Mouse (Mus musculus): ENCODE results near the gene Gm10203. TPM values are rescaled to one million over a fixed set of nuclear protein-coding genes. Genes with fewer than 3 reads are reported as not detected.
"Not testable (repeated sequence)": the region's sequence is repeated elsewhere in the genome, so short reads cannot be mapped to it uniquely, and the experiment has no call there.

Gm10203 gene
- polyA plus RNA-seq, 1 experiment from 2014 or later = not detected

DNA sequence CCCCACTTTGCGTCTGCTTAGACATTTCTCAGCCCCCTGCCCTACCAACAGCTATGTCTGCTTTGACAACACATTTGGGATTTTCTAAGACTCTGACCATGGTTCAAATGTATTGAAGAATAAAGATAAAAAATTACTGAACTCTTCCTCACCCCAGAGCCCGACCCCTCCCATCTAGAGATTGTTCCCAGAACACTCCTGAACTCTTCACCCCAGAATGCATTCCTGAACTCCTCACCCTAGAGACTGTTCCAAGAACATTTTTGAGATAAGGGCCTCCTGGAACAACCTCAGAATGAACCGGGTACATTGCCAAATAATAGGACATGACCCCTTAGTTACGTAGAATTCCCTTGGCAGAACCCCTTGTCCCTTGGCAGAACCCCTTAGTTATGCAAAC lies 37.1 kb downstream of the Gm10203 start:
- not testable (repeated sequence) for DNase-seq (ENCODE audit: low spot score); H3K9ac ChIP-seq (ENCODE audit: low read length); H3K9me3 ChIP-seq (ENCODE audit: control insufficient read depth, low read length); H3K4me2 ChIP-seq (ENCODE audit: low read depth); H3K36me3 ChIP-seq (ENCODE audit: control insufficient read depth, insufficient read depth, low read length); H3K27me3 ChIP-seq (ENCODE audit: control insufficient read depth, insufficient read depth, low read length); H3K27ac ChIP-seq (ENCODE audit: low read depth, low read length); ATAC-seq (ENCODE audit: insufficient read depth, low FRiP score, low TSS enrichment); H3K4me3 ChIP-seq (ENCODE audit: low read depth, low read length); H3K4me1 ChIP-seq (ENCODE audit: control insufficient read depth, insufficient read depth, low read length)
- 91% methylated on average over 3 of the region's 4 CpGs for WGBS

DNA sequence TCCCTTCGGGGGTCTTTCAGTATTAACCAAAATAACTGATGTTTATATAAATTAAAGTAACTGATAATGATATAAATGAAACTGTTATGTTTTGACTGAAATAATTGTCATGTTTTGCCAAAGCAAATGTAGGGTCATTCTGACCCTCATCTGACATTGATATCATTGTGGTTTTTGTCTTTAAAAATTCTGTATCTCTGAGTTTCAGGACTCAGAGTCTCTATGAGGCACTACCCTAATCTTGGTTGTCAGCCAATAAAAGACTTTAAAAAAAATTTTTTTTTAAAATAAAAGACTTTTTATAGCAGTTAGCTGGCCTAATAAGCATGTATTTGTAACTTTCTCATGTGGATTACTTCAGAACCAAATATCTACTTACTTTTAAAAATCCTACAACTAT lies 37.7 kb downstream of the Gm10203 start:
- Histone ChIP-seq H3K4me1 (ENCODE audit: control insufficient read depth, insufficient read depth, low read length) (no peaks in the 10 kb centered on the region), H3K4me3 (ENCODE audit: low read depth, low read length) (no peak overlapping the region), H3K27ac (ENCODE audit: low read depth, low read length) (no peak overlapping the region), H3K9me3 (ENCODE audit: control insufficient read depth, low read length) (no peaks in the 10 kb centered on the region), H3K36me3 (ENCODE audit: control insufficient read depth, insufficient read depth, low read length) (peaks cover 8% of the 10 kb centered on the region; the same call in 1 of the 2 replicates), H3K9ac (ENCODE audit: low read length) (no peak overlapping the region), H3K4me2 (ENCODE audit: low read depth) (no peak overlapping the region), H3K27me3 (ENCODE audit: control insufficient read depth, insufficient read depth, low read length) (no peaks in the 10 kb centered on the region)
- WGBS = 93% methylated on average over 1 of the region's 1 CpGs
- ATAC-seq (ENCODE audit: insufficient read depth, low FRiP score, low TSS enrichment) = no peak
- DNase-seq (ENCODE audit: low spot score) = no peak

DNA sequence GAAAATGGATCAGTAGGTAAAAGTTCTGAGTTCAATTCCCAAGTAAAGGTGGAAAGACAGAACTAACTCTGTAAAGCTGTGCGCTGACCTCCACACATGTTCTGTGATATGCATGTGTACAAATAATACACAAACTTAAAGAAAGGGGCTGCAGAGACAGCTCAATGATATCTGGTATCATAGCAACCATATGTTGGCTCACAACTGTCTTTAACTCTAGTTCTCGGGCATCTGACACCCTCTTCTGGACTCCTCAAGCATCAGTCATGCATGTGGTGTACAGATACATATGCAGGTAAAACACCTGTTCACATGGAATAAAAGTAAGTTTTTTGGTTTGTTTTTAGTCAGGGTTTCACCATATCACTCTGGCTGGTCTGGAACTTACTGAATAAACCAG lies 38.5 kb downstream of the Gm10203 start:
- DNase-seq (ENCODE audit: low spot score) (no peak), ATAC-seq (ENCODE audit: insufficient read depth, low FRiP score, low TSS enrichment) (no peak)
- H3K36me3 ChIP-seq (ENCODE audit: control insufficient read depth, insufficient read depth, low read length) = peaks cover 8% of the 10 kb centered on the region; the same call in 1 of the 2 replicates
- H3K4me3 ChIP-seq (ENCODE audit: low read depth, low read length) = no peak overlapping the region
- no peak overlapping the region for H3K4me2 ChIP-seq (ENCODE audit: low read depth)
- no peaks in the 10 kb centered on the region for H3K9me3 ChIP-seq (ENCODE audit: control insufficient read depth, low read length)
- H3K27ac ChIP-seq (ENCODE audit: low read depth, low read length) = no peak overlapping the region
- no peaks in the 10 kb centered on the region for H3K27me3 ChIP-seq (ENCODE audit: control insufficient read depth, insufficient read depth, low read length)
- WGBS = 91% methylated on average over 2 of the region's 2 CpGs
- no peak overlapping the region for H3K9ac ChIP-seq (ENCODE audit: low read length)
- H3K4me1 ChIP-seq (ENCODE audit: control insufficient read depth, insufficient read depth, low read length) = no peaks in the 10 kb centered on the region

DNA sequence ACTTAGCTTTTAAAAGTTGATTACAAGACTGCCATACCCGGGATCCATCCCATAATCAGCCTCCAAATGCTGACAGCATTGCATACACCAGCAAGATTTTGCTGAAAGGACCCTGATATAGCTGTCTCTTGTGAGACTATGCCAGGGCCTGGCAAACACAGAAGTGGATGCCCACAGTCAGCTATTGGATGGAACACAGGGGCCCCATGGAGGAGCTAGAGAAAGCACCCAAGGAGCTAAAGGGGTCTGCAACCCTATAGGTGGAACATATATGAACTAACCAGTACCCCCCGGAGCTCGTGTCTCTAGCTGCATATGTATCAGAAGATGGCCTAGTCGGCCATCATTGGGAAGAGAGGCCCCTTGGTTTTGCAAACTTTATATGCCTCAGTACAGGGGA lies 40.0 kb downstream of the Gm10203 start:
- not testable (repeated sequence) for ATAC-seq (ENCODE audit: insufficient read depth, low FRiP score, low TSS enrichment)

DNA sequence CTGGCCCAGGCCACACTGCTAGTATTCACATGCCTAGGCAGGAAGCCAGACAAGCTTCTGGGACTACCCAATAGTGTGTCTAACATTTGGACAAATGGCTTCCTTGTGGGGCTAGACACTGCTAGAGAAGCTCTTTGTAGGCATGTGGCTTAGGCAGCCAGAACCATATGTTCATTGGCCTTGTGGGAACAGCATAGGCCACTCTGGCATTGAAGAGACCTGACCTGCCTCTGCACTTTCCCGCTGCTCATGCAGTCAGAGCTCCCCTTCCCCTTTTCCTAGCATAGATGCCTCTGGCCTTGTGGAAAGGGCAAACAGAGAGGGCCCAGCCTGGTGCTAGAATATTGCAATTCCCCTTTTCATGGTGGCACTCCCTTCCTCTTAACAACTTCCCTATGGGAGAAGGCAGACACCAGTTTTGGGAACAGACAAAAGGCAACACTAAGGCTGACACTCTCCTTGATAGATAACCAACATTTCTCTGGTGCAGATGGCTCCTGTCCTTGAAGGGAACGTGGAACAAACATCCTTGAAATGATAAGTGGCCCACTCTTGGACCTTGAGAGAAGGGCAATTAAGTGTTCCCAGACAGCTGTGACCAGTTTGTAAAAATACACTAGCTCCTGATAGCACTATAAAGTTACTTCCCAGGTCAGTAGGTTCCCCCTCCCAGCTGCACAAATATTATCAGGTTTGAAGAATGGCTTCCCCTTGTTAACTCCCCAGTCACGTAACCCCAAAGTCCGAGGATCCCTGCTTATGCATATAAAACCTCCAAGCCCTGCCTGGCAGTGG lies 44.1 kb downstream of the Gm10203 start:
- Histone ChIP-seq H3K4me1 (ENCODE audit: control insufficient read depth, insufficient read depth, low read length) (no peaks in the 10 kb centered on the region), H3K27me3 (ENCODE audit: control insufficient read depth, insufficient read depth, low read length) (no peaks in the 10 kb centered on the region), H3K36me3 (ENCODE audit: control insufficient read depth, insufficient read depth, low read length) (peaks cover 7% of the 10 kb centered on the region), H3K27ac (ENCODE audit: low read depth, low read length) (no peak overlapping the region), H3K9me3 (ENCODE audit: control insufficient read depth, low read length) (no peaks in the 10 kb centered on the region), H3K9ac (ENCODE audit: low read length) (no peak overlapping the region), H3K4me3 (ENCODE audit: low read depth, low read length) (no peak overlapping the region), H3K4me2 (ENCODE audit: low read depth) (no peak overlapping the region)
- ATAC-seq (ENCODE audit: insufficient read depth, low FRiP score, low TSS enrichment) (no peak), DNase-seq (ENCODE audit: low spot score) (no peak)
- 55% methylated on average over 4 of the region's 4 CpGs for WGBS

More for the DNA sequence above, 40.0 kb downstream of the Gm10203 start:
- not testable (repeated sequence) for H3K9me3 ChIP-seq (ENCODE audit: control insufficient read depth, low read length); H3K36me3 ChIP-seq (ENCODE audit: control insufficient read depth, insufficient read depth, low read length); H3K4me3 ChIP-seq (ENCODE audit: low read depth, low read length); H3K4me2 ChIP-seq (ENCODE audit: low read depth); H3K27ac ChIP-seq (ENCODE audit: low read depth, low read length); H3K27me3 ChIP-seq (ENCODE audit: control insufficient read depth, insufficient read depth, low read length); DNase-seq (ENCODE audit: low spot score); H3K4me1 ChIP-seq (ENCODE audit: control insufficient read depth, insufficient read depth, low read length); H3K9ac ChIP-seq (ENCODE audit: low read length)
- WGBS = 87% methylated on average over 4 of the region's 4 CpGs

DNA sequence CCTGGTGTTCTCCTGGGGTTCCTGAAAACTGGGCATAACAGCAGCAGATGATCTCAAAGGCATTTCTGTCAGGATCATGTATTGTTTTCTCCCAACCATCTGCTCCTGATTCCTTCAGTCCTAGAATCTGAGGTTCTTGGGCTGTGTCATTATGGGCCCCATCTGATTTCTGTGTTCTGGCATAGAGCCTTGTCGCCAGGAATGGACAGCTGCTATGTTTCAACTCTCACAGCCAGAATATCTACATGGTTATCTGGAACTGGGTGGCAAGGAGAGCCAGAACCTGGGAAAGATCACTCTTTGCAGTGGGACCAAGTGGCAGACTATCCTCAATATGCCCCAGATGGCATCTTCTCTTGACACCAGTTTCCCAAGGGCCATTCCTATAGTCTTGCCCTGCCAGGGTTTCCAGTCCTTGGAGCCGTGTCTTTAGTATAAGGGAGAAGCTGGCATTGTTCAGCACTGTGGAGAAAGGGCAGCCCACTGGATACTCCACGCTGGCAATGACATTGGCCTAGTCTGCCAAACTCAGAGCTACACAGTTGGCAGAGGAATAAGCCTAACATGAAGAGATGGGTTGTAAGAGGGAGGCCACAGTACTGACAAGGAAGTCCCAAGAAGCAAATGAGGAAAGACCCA lies 45.1 kb downstream of the Gm10203 start:
- Histone ChIP-seq H3K9me3 (ENCODE audit: control insufficient read depth, low read length) (no peaks in the 10 kb centered on the region), H3K4me2 (ENCODE audit: low read depth) (no peak overlapping the region), H3K27me3 (ENCODE audit: control insufficient read depth, insufficient read depth, low read length) (no peaks in the 10 kb centered on the region), H3K4me3 (ENCODE audit: low read depth, low read length) (no peak overlapping the region), H3K36me3 (ENCODE audit: control insufficient read depth, insufficient read depth, low read length) (peaks cover 13% of the 10 kb centered on the region), H3K27ac (ENCODE audit: low read depth, low read length) (no peak overlapping the region), H3K9ac (ENCODE audit: low read length) (no peak overlapping the region), H3K4me1 (ENCODE audit: control insufficient read depth, insufficient read depth, low read length) (no peaks in the 10 kb centered on the region)
- no peak for ATAC-seq (ENCODE audit: insufficient read depth, low FRiP score, low TSS enrichment)
- no peak for DNase-seq (ENCODE audit: low spot score)
- WGBS = 95% methylated on average over 3 of the region's 3 CpGs

DNA sequence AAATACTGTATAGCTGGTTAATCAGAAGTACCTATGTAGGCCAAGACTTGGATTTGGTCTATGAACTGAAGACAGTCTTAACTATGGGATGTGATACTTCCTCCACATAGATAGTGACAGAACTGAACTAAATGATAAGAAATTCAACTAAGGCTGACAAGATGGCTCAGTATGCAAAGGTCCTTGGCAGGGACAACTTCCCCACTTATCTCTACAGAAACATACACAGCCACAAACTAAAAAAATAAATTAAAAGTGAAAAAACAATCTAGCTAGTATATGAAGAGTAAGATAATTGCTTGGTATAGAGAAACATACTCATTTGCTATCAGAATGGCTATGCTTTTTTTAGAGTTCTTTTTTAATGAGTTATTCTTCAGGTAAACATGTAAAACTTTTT lies 49.1 kb downstream of the Gm10203 start:
- Histone ChIP-seq H3K4me3 (ENCODE audit: low read depth, low read length) (no peak overlapping the region), H3K9ac (ENCODE audit: low read length) (no peak overlapping the region), H3K4me2 (ENCODE audit: low read depth) (no peak overlapping the region), H3K36me3 (ENCODE audit: control insufficient read depth, insufficient read depth, low read length) (peaks cover 18% of the 10 kb centered on the region), H3K27ac (ENCODE audit: low read depth, low read length) (no peak overlapping the region), H3K9me3 (ENCODE audit: control insufficient read depth, low read length) (no peaks in the 10 kb centered on the region), H3K27me3 (ENCODE audit: control insufficient read depth, insufficient read depth, low read length) (no peaks in the 10 kb centered on the region), H3K4me1 (ENCODE audit: control insufficient read depth, insufficient read depth, low read length) (no peaks in the 10 kb centered on the region)
- DNase-seq (ENCODE audit: low spot score) = no peak
- ATAC-seq (ENCODE audit: insufficient read depth, low FRiP score, low TSS enrichment) = no peak

Data from neural tube, embryonic 11.5 days (tissue).